16 mouse cellular contexts compared by ENCODE assay signal in the genomic region with DNA sequence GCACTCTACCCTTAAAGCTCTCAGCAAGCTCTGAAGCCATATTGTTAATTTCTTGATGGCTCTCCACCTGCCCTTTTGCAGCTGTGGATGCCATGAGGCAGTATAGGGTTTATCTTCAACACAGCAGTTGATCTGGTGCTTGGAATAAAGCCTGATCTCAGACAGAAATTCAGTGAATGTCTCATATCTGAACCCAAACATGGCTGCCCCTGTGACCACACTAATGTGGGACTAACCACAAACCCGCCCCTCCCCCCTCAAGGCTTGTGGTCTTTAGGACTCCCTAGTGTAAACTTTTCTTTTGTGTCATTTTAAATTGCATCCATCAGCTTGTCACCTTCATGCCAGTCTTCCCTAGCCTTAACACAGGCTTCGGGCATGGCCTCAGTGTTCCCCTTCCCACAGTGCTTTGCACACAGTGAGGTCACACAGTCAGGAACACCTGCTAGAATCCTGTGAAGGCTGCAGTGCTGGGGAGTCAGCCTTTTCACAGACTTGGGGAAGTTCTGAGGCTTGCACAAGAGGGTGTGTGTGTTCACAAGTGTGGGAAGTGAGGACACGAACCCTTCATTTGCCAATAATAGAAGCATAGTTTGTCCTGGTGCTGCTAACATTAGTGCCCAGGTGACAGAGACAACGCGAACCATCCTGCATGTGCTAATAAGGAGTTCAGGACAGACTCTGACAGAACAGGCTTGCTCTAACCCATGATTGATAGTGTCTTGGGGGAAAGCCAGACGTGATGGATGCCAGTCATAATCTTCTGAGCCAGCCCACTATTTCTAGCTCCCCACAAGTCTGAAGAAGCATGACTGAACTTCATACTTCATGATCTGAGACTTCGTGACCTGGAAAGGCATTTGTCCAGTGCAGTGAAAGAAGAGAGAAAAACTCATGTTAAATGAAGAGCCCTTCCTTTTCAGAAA.
A peak's percentile ranks its signal among the peaks of the same experiment; 100 is the strongest.
DNase-seq lines count a peak whose midpoint lies in the region; ATAC-seq and TF ChIP-seq lines count a peak whose summit lies in the region.
"Had no signal": no experiment of that assay in that cellular context is flagged by ENCODE, and none has a peak within 500 bp of the region (broad histone marks: within the 10 kb centered on the region; RNA-seq: fewer than 3 reads in every experiment).

No protein-coding gene starts in this region.

- no peak for TF ChIP-seq POLR2A in heart, adult 2 months (IDR thresholded peaks at IDR 0.05; ENCODE audit: insufficient read depth, low read depth, low read length)

- TF ChIP-seq EP300 in heart, adult 2 months (IDR thresholded peaks at IDR 0.05; ENCODE audit: insufficient read depth, low read depth, low read length): no peak

- TF ChIP-seq CTCF in heart, adult 2 months (IDR thresholded peaks at IDR 0.05): no peak

- peaks cover 29% of the 10 kb centered on the region for H3K4me1 ChIP-seq in heart, embryonic 13.5 days
- peaks cover 6% of the 10 kb centered on the region for H3K4me1 ChIP-seq in heart, adult 2 months (ENCODE audit: control insufficient read depth, insufficient read depth, low read length)
- H3K4me1 ChIP-seq in megakaryocyte, embryonic 14.5 days: peaks cover 93% of the 10 kb centered on the region

- H3K9me3 ChIP-seq in heart, embryonic 13.5 days: no peaks in the 10 kb centered on the region
- no peaks in the 10 kb centered on the region for H3K9me3 ChIP-seq in megakaryocyte, embryonic 14.5 days
- H3K9me3 ChIP-seq: embryonic facial prominence, embryonic 12.5 days; forebrain, embryonic 10.5 days had no signal

- H3K27ac ChIP-seq in heart, embryonic 13.5 days (replicated peaks): peak overlapping the region; percentile 61
- H3K27ac ChIP-seq in heart, adult 2 months: no peak overlapping the region
- H3K27ac ChIP-seq: forebrain, embryonic 10.5 days had no signal

- H3K4me3 ChIP-seq in heart, embryonic 13.5 days: no peak overlapping the region
- no peak overlapping the region for H3K4me3 ChIP-seq in heart, adult 2 months
- H3K4me3 ChIP-seq in megakaryocyte, embryonic 14.5 days (replicated peaks): peak overlapping the region; percentile 53
- H3K4me3 ChIP-seq: embryonic facial prominence, embryonic 12.5 days; forebrain, embryonic 10.5 days had no signal

- 53% methylated on average over 7 of the region's 7 CpGs for WGBS in heart, embryonic 13.5 days
- 68% methylated on average over 7 of the region's 7 CpGs for WGBS in heart, adult 2 months

- intact Hi-C loops in heart, adult 2 months (cut with DNase I): no loop called here

- no peaks in the 10 kb centered on the region for H3K79me2 ChIP-seq in heart, adult 2 months (replicated peaks; ENCODE audit: control insufficient read depth, insufficient read depth, low read length)

- DNase-seq in heart, adult 2 months: no peak
- peak; percentile 48 for DNase-seq in Muller cell, postnatal 12 days (ENCODE audit: inconsistent ontology term)
- no peak for DNase-seq in layer of hippocampus, postnatal 14 days (ENCODE audit: low spot score in 2 of 2)
- DNase-seq in embryo, embryonic 9.5 days (ENCODE audit: extremely low spot score): no peak
- DNase-seq: cerebellum, postnatal 25 days; kidney, adult 18-20 months; kidney, postnatal 25 days; layer of hippocampus, adult 9-11 months; midbrain, embryonic 14.5 days had no signal

- H3K27me3 ChIP-seq in heart, embryonic 13.5 days (replicated peaks): no peaks in the 10 kb centered on the region
- H3K27me3 ChIP-seq in heart, adult 2 months (ENCODE audit: control insufficient read depth, insufficient read depth, low read length): no peaks in the 10 kb centered on the region
- no peaks in the 10 kb centered on the region for H3K27me3 ChIP-seq in megakaryocyte, embryonic 14.5 days (replicated peaks)
- H3K27me3 ChIP-seq: embryonic facial prominence, embryonic 12.5 days had no signal

- no peaks in the 10 kb centered on the region for H3K36me3 ChIP-seq in heart, embryonic 13.5 days
- H3K36me3 ChIP-seq in heart, adult 2 months (ENCODE audit: control insufficient read depth, insufficient read depth, low read length): peaks cover 3% of the 10 kb centered on the region; the same call in 1 of the 2 replicates
- H3K36me3 ChIP-seq in megakaryocyte, embryonic 14.5 days (replicated peaks; ENCODE audit: low read length): no peaks in the 10 kb centered on the region
- H3K36me3 ChIP-seq: embryonic facial prominence, embryonic 12.5 days; forebrain, embryonic 10.5 days had no signal

- no peak for ATAC-seq in heart, embryonic 13.5 days (ENCODE audit: extremely low read depth, insufficient number of reproducible peaks, low FRiP score, low TSS enrichment)
- peak; percentile 95 for ATAC-seq in granulocyte monocyte progenitor cell, adult 5-6 weeks (replicated peaks; ENCODE audit: poor library complexity, severe bottlenecking)
- no peak for ATAC-seq in cerebellum, adult (ENCODE audit: insufficient number of reproducible peaks, low FRiP score, low TSS enrichment)
- ATAC-seq: hindbrain, embryonic 16.5 days had no signal

- H3K4me2 ChIP-seq in heart, embryonic 13.5 days: no peak overlapping the region
- H3K4me2 ChIP-seq: embryonic facial prominence, embryonic 12.5 days had no signal

- H3K9ac ChIP-seq in heart, embryonic 13.5 days: no peak overlapping the region
- no peak overlapping the region for H3K9ac ChIP-seq in heart, adult 2 months (ENCODE audit: low read depth, low read length)
- H3K9ac ChIP-seq: embryonic facial prominence, embryonic 12.5 days had no signal
